Mouse (Mus musculus): ENCODE results near the gene Heatr9. TPM values are rescaled to one million over a fixed set of nuclear protein-coding genes. Genes with fewer than 3 reads are reported as not detected.

The Heatr9 gene
- total and polyA plus RNA-seq, 2 experiments = not detected

DNA sequence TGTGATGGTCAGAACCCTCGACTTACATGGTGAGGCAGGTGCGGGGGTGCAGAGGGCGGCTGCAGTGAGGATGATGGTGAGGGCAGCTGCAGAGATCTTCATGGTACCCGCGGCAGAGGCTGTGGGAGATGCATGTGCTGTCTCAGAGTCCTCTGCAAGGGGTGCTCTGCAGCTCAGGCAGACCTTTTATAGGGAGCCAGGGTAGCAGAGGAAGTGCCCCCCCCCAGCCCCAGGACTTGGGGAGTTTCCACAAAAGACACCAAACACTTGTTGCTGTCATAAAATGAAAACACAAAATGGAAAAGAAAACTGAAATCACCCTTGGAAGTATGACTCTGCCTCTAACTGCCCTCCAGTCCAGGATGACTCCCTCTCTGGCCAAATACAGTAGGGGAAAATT, 8.4 kb upstream of the Heatr9 start, which contains the start of gene Ccl5:
TSS of gene Ccl5 (minus strand) at position 159 of the 400 bp plus-strand sequence.
- 91% methylated on average over 5 of the region's 5 CpGs for WGBS
- Histone ChIP-seq H3K9ac (ENCODE audit: low read depth, low read length) (no peak within 1 kb of the TSS; the same call in 1 of the 2 replicates), H3K4me1 (ENCODE audit: control insufficient read depth, insufficient read depth, low read length) (peaks cover 3% of the 10 kb centered on the region; the same call in 1 of the 2 replicates), H3K27ac (replicated peaks; ENCODE audit: insufficient read depth, low read depth, low read length) (no peak within 1 kb of the TSS), H3K4me3 (ENCODE audit: insufficient read depth, low read depth, low read length) (no peak within 1 kb of the TSS), H3K79me2 (ENCODE audit: control insufficient read depth, insufficient read depth, low read length) (no peaks in the 10 kb centered on the region), H3K27me3 (ENCODE audit: control insufficient read depth, insufficient read depth, low read length) (no peaks in the 10 kb centered on the region), H3K36me3 (ENCODE audit: control insufficient read depth, insufficient read depth, low read length) (no peaks in the 10 kb centered on the region)
- TF ChIP-seq CTCF (IDR thresholded peaks at IDR 0.05; ENCODE audit: low read depth, low read length) = no peak
- TF ChIP-seq POLR2A (IDR thresholded peaks at IDR 0.05; ENCODE audit: extremely low read depth, insufficient read depth, low read length) = no peak
- DNase-seq (ENCODE audit: extremely low read depth, low read depth, low spot score) = no peak

DNA sequence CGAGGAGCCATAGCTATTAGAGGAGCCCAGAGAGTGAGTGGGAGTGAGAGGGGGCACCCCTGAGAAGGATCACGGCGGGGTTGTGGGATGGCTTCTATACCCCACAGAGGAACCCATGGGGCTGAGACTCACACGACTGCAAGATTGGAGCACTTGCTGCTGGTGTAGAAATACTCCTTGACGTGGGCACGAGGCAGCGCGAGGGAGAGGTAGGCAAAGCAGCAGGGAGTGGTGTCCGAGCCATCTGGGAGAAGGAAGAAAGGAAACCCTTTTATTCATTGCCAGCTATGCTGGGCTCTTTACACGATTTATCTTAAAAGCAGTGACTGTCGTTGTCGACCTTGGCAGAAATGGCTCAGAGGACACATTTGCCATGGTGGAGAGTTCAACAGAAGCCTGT, 7.0 kb upstream of the Heatr9 start:
- TF ChIP-seq POLR2A (IDR thresholded peaks at IDR 0.05; ENCODE audit: extremely low read depth, insufficient read depth, low read length) (no peak), CTCF (IDR thresholded peaks at IDR 0.05; ENCODE audit: low read depth, low read length) (no peak)
- Histone ChIP-seq H3K27me3 (ENCODE audit: control insufficient read depth, insufficient read depth, low read length) (no peaks in the 10 kb centered on the region), H3K36me3 (ENCODE audit: control insufficient read depth, insufficient read depth, low read length) (no peaks in the 10 kb centered on the region), H3K9ac (ENCODE audit: low read depth, low read length) (no peak overlapping the region), H3K4me3 (ENCODE audit: insufficient read depth, low read depth, low read length) (no peak overlapping the region), H3K27ac (replicated peaks; ENCODE audit: insufficient read depth, low read depth, low read length) (no peak overlapping the region), H3K79me2 (ENCODE audit: control insufficient read depth, insufficient read depth, low read length) (no peaks in the 10 kb centered on the region), H3K4me1 (ENCODE audit: control insufficient read depth, insufficient read depth, low read length) (0 out of 2 replicates have a peak, but pooled peaks cover under 1% of the 10 kb centered on the region)
- WGBS = 86% methylated on average over 12 of the region's 12 CpGs
- DNase-seq (ENCODE audit: extremely low read depth, low read depth, low spot score) = no peak

DNA sequence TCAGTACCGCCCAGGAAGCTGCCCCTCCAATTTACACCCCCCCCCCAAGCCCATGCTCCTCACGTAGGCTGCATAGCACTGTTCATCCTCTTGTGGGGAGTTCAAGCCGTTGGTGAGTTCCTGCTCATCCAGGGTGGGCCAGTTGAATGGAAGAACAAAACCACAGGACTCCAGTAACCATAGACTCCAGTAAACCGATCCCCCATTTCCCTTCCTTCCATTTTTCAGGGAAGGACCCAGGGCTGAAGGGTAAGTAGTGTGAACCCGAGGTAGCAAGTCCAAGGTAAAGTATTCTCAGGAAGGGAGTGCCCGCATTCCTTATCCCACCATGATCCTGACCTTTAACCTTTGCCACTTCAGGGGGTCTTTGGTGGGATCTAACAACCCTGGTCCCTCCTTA, 3.6 kb downstream of the Heatr9 start:
- Histone ChIP-seq H3K4me1 (ENCODE audit: control insufficient read depth, insufficient read depth, low read length) (no peaks in the 10 kb centered on the region), H3K27me3 (ENCODE audit: control insufficient read depth, insufficient read depth, low read length) (no peaks in the 10 kb centered on the region), H3K79me2 (ENCODE audit: control insufficient read depth, insufficient read depth, low read length) (no peaks in the 10 kb centered on the region), H3K27ac (replicated peaks; ENCODE audit: insufficient read depth, low read depth, low read length) (no peak overlapping the region), H3K4me3 (ENCODE audit: insufficient read depth, low read depth, low read length) (no peak overlapping the region), H3K36me3 (ENCODE audit: control insufficient read depth, insufficient read depth, low read length) (0 out of 2 replicates have a peak, but pooled peaks cover 1% of the 10 kb centered on the region), H3K9ac (ENCODE audit: low read depth, low read length) (no peak overlapping the region)
- no peak for DNase-seq (ENCODE audit: extremely low read depth, low read depth, low spot score)
- no peak for TF ChIP-seq CTCF (IDR thresholded peaks at IDR 0.05; ENCODE audit: low read depth, low read length)
- TF ChIP-seq POLR2A (IDR thresholded peaks at IDR 0.05; ENCODE audit: extremely low read depth, insufficient read depth, low read length) = no peak
- 85% methylated on average over 6 of the region's 6 CpGs for WGBS

DNA sequence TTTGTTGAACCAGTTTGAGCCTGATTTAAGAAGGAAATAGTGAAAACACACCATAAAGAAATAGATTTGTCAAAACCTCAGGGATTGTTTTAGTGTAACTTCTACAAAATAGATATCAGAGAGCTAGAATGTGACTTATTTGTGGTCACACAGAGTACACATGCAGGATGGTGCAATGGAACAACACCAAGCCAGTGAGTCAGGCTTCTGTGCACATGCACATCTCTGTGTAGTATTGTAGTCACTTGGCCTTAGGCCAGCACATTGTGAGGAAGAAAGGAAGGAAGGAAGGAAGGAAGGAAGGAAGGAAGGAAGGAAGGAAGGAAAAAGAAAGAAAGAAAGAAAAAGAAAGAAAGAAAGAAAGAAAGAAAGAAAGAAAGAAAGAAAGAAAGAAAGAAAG, 4.8 kb downstream of the Heatr9 start:
- H3K9ac ChIP-seq (ENCODE audit: low read depth, low read length) = no peak overlapping the region
- H3K4me3 ChIP-seq (ENCODE audit: insufficient read depth, low read depth, low read length) = no peak overlapping the region
- TF ChIP-seq POLR2A (IDR thresholded peaks at IDR 0.05; ENCODE audit: extremely low read depth, insufficient read depth, low read length) (no peak), CTCF (IDR thresholded peaks at IDR 0.05; ENCODE audit: low read depth, low read length) (no peak)
- H3K27ac ChIP-seq (replicated peaks; ENCODE audit: insufficient read depth, low read depth, low read length) = no peak overlapping the region
- H3K36me3 ChIP-seq (ENCODE audit: control insufficient read depth, insufficient read depth, low read length) = 0 out of 2 replicates have a peak, but pooled peaks cover 1% of the 10 kb centered on the region
- no peaks in the 10 kb centered on the region for H3K27me3 ChIP-seq (ENCODE audit: control insufficient read depth, insufficient read depth, low read length)
- DNase-seq (ENCODE audit: extremely low read depth, low read depth, low spot score) = no peak
- H3K79me2 ChIP-seq (ENCODE audit: control insufficient read depth, insufficient read depth, low read length) = no peaks in the 10 kb centered on the region
- H3K4me1 ChIP-seq (ENCODE audit: control insufficient read depth, insufficient read depth, low read length) = no peaks in the 10 kb centered on the region

DNA sequence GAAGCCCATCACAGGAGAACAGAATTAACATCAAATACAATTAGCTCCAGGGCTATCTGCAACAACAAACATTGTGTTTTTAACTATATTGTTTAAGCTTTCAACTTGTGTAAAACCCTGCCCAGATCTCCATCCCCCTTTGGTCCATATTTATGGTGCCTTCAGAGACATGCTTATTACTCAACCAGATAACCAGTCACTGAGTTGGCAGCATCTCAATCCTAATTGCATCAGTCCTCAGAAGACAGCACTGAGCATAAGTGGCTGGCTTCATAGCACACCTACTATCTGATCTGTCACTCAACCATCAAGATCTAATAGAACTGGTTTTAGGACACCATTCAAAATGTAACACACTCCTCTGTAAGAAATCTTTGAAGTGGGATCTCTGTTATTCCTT, 12.5 kb downstream of the Heatr9 start:
- peak; percentile 46 for DNase-seq (ENCODE audit: extremely low read depth, low read depth, low spot score)
- H3K4me3 ChIP-seq (ENCODE audit: insufficient read depth, low read depth, low read length) = no peak overlapping the region
- no peaks in the 10 kb centered on the region for H3K4me1 ChIP-seq (ENCODE audit: control insufficient read depth, insufficient read depth, low read length)
- H3K27ac ChIP-seq (replicated peaks; ENCODE audit: insufficient read depth, low read depth, low read length) = no peak overlapping the region
- peaks cover 18% of the 10 kb centered on the region for H3K36me3 ChIP-seq (ENCODE audit: control insufficient read depth, insufficient read depth, low read length)
- no peaks in the 10 kb centered on the region for H3K79me2 ChIP-seq (ENCODE audit: control insufficient read depth, insufficient read depth, low read length)
- no peak overlapping the region for H3K9ac ChIP-seq (ENCODE audit: low read depth, low read length)
- no peaks in the 10 kb centered on the region for H3K27me3 ChIP-seq (ENCODE audit: control insufficient read depth, insufficient read depth, low read length)
- TF ChIP-seq POLR2A (IDR thresholded peaks at IDR 0.05; ENCODE audit: extremely low read depth, insufficient read depth, low read length) (no peak), CTCF (IDR thresholded peaks at IDR 0.05; ENCODE audit: low read depth, low read length) (no peak)

DNA sequence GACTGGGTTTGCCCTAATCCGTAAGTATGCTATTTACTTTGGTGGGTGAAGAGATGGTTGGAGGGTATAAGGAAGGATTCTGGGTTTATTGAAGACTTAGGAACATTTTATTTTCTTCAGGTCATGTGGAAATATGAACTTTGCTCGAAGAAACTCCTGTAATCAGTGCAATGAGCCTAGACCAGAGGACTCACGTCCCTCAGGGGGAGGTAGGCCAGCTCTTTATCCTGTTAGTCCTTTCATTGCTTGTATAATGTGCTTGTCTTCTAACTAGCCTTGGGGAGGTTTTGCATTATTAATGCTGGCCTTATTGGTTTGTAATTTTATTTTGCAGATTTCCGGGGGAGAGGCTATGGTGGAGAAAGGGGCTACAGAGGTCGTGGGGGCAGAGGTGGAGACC, 17.7 kb downstream of the Heatr9 start:
- Histone ChIP-seq H3K79me2 (ENCODE audit: control insufficient read depth, insufficient read depth, low read length) (no peaks in the 10 kb centered on the region), H3K9ac (ENCODE audit: low read depth, low read length) (no peak overlapping the region), H3K4me1 (ENCODE audit: control insufficient read depth, insufficient read depth, low read length) (no peaks in the 10 kb centered on the region), H3K36me3 (ENCODE audit: control insufficient read depth, insufficient read depth, low read length) (peaks cover 55% of the 10 kb centered on the region), H3K27me3 (ENCODE audit: control insufficient read depth, insufficient read depth, low read length) (no peaks in the 10 kb centered on the region), H3K4me3 (ENCODE audit: insufficient read depth, low read depth, low read length) (no peak overlapping the region), H3K27ac (replicated peaks; ENCODE audit: insufficient read depth, low read depth, low read length) (no peak overlapping the region)
- no peak for DNase-seq (ENCODE audit: extremely low read depth, low read depth, low spot score)
- 87% methylated on average over 5 of the region's 5 CpGs for WGBS
- TF ChIP-seq CTCF (IDR thresholded peaks at IDR 0.05; ENCODE audit: low read depth, low read length) (no peak), POLR2A (IDR thresholded peaks at IDR 0.05; ENCODE audit: extremely low read depth, insufficient read depth, low read length) (no peak)

All from liver, adult 2 months (tissue).